Mouse (Mus musculus) large intestine, adult 2 months (tissue): Measurements from ENCODE around the gene A830031A19Rik. TPM values are rescaled to one million over a fixed set of nuclear protein-coding genes. Genes with fewer than 3 reads are reported as not detected.

Experiments used
- DNase-seq: peaks from one replicate; pipeline ENCODE4 v3.0.0-alpha.2; 2012; ENCODE audit warnings: low read depth, low spot score
- WGBS: fragments of 180-500 bp; shearing (Covaris S2); methylation state at CpG from one replicate; pipeline ENCODE4 v1.1.7; 2018; 5-methylcytosine and 5-hydroxymethylcytosine counted together
- polyA plus RNA-seq: library from polyadenylated mRNA; depleted of rRNA; stranded (reverse); fragments of >200 nt; gene quantifications from 2 replicates; pipeline ENCODE4 v1.2.3, GENCODE M21; 2012

A830031A19Rik gene
- polyA plus RNA-seq, 1 experiment, result not detected

DNA sequence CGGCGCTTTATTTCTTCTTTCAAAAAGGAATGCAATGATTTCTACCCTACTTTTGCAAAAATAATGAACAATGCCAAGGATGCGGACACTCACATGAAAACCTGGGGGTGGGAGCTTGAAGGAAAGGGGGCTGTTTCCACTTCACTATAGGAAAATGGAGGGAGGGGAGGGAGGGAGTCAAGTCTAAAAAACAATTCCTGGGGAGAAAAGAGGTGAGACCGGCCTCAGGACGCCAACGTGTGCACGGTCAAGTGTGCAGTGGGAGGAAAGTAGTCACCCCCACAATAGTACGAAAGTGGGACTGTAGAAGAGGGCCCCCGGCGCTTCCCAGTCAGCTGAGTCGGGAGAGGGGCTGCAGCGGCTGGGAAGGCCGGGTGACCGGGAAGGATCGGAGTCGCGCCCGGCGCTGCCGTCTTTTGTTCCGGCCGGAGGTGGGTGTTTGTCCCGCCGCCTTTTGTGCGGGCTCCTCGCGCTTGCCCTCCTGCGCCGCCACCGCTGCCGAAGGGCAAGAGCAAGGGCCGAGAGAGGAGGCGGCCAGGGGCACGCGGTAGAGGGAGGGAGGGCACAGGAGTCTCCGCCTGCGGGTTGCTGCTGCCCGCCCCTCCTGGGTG is 4.0 kb upstream of the A830031A19Rik start:
- WGBS, result under 1% methylated on average over 38 of the region's 38 CpGs

DNA sequence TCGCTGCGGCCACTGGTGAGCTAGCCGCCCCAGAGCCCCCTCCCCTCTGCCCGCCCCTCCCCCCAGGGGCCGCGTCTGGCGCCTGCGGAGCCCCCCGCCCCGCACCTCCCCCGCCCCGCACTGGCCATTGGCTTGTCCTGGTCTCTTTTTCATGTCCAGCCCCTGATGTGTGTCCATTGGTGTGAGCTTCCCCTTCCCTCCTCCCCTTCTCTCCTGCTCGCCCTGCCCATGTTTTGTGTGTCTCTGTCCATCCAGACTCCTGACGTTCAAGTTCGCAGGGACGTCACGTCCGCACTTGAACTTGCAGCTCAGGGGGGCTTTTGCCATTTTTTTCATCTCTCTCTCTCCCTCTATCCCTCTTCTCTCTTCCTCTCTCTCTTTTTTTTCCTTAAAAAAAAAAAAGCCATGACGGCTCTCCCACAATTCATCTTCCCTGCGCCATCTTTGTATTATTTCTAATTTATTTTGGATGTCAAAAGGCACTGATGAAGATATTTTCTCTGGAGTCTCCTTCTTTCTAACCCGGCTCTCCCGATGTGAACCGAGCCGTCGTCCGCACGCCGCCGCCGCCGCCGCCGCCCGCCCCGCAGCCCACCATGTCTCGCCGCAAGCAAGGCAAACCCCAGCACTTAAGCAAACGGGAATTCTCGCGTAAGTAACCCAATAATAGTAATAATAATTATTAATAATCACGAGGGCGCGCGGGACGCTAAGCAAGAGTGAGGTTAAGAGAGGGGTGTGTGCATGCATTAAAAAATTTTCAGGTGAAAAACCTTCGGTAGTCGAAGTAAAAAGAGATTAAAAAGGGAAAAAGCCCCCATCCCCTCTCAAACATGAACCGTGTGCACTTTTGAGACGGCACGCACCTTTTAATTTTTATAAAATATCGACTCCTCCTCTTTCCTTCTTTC is 3.2 kb upstream of the A830031A19Rik start, which contains the start of gene Bcl11a:
Gene Bcl11a, plus strand, starts transcription at position 262 of the 911 bp plus-strand sequence.
- WGBS, result 2% methylated on average over 46 of the region's 51 CpGs
- DNase-seq, result no peak

More for the DNA sequence above, 4.0 kb upstream of the A830031A19Rik start:
- DNase-seq, result no peak

DNA sequence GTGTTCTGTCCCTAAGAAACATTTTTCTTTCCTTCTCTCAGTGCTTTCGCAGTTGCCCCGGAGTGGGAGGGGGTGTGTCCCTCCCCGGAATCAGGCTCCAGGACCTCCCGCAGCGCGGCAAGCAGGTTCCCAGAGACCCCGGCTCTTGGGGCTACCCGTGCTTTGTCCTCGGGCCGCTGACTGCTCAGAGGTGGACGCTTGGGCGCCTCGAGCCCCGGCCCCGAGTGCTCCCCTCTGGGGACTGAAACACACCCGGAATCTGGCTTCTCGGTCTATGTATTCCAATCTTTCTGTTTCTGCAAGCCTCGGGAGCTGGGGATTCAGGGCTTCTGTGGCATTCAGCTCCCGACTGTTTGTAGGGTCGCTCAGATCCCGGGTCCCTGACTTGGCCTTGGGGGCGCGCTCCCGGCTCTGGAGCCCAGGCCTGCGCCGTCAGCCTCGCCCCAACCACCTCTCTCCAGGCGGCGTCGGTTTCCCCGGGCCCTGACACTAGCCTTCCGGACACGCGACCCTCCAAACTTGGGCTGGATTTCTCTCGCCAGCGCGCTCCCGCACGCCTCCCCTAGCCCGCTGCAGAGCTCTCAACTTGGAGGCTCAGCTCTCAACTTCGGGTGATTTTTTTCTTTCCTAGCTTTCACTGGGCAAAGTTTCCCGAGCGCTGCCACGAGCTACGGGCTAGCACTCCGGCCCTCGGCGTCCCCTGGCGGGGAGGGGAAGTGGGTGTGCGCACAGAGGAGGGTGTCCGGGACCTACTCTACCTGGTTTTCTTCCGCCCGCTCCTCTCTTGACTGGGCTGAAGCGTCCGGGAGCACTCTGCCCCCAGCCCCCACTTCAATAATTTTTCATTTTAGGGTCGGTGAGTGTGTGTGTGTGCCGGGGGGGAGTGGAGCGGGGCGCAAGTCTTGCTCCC is 2.2 kb upstream of the A830031A19Rik start:
- WGBS, result under 1% methylated on average over 58 of the region's 59 CpGs
- no peak for DNase-seq

- DNase-seq, result no peak
- WGBS, result under 1% methylated on average over 32 of the region's 32 CpGs
Observed at GRCm38 (mm10) chr11:24076127-24076650, 1.3 kb upstream of the A830031A19Rik start.

- no peak for DNase-seq
- 2% methylated on average over 17 of the region's 17 CpGs for WGBS
Observed at GRCm38 (mm10) chr11:24075486-24076126, 752 bp upstream of the A830031A19Rik start.

GRCm38 (mm10) chr11:24074021-24074591 is 748 bp downstream of the A830031A19Rik start:
- no peak for DNase-seq
- 8% methylated on average over 18 of the region's 18 CpGs for WGBS

DNA sequence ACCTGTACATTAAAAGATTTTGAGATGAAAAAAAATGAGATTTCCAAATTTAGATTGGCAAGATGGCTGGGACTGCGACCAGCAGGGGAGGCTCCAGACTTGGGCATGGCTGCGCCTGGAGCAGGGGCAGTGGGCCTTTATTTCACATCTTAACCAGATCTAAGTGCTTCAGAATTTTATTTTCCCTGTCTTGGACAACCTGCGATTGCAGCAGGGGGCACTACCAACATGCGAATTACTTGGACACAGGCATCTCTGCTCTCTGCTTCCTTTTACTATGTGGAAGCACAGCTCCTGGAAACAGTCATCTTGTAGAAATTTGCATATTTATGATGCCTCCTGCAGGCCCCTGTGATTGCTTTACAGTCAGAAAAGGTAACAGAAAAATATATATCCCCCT is 9.5 kb downstream of the A830031A19Rik start:
- no peak for DNase-seq
- WGBS, result 48% methylated on average over 4 of the region's 4 CpGs

DNA sequence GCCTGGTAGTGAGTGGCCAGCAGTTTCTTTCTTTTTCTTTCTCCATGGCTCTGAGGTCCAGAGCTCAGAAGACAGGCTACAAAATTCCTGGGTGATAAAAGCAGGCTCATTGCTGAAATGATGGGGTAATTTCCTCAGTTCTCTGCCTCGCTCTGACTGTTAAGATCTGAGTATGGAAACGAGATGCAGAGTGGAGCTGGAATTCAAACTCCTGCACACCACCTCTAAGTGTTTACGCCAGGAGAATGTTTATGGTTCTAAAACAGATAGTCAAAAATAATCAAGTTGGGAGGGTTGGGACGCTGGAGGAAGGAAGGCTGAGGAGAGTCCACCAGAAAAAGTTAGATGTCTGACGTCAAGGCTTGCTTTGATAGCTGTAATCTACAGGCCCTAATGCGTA is 10.6 kb downstream of the A830031A19Rik start:
- whole genome bisulfite sequencing, result 68% methylated on average over 6 of the region's 6 CpGs
- no peak for DNase-seq

GRCm38 (mm10) chr11:24062495-24063096 is 12.3 kb downstream of the A830031A19Rik start:
- no peak for DNase-seq

GRCm38 (mm10) chr11:24061819-24062218 is 13.0 kb downstream of the A830031A19Rik start:
- no peak for DNase-seq
- 8% methylated on average over 14 of the region's 14 CpGs for WGBS

More at GRCm38 (mm10) chr11:24062495-24063096, 12.3 kb downstream of the A830031A19Rik start:
- 40% methylated on average over 9 of the region's 9 CpGs for WGBS

GRCm38 (mm10) chr11:24060428-24060827 is 14.4 kb downstream of the A830031A19Rik start:
- no peak for DNase-seq
- 30% methylated on average over 5 of the region's 5 CpGs for WGBS

GRCm38 (mm10) chr11:24059137-24059536 is 15.7 kb downstream of the A830031A19Rik start:
- DNase-seq, result no peak
- 36% methylated on average over 1 of the region's 1 CpGs for WGBS

DNA sequence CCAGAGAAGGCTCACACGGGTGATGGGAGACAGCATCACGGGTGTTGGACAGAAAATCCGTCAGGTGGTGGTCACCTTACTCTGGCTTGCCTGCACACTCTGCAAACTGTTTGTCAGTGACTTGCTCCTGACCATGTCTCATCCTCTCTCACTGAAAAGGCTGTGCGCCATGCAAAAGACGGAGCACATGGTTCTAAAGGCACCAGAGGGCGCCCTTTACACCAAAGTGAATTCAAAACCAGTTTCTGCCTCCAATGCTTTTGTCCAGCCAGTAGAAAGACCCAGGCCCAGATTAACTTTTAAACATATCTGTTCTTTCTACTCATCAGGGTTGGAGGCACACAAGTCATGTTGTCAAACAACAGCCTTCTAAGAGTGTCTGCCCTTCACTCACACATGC is 22.0 kb downstream of the A830031A19Rik start:
- no peak for DNase-seq
- 86% methylated on average over 6 of the region's 6 CpGs for WGBS

DNA sequence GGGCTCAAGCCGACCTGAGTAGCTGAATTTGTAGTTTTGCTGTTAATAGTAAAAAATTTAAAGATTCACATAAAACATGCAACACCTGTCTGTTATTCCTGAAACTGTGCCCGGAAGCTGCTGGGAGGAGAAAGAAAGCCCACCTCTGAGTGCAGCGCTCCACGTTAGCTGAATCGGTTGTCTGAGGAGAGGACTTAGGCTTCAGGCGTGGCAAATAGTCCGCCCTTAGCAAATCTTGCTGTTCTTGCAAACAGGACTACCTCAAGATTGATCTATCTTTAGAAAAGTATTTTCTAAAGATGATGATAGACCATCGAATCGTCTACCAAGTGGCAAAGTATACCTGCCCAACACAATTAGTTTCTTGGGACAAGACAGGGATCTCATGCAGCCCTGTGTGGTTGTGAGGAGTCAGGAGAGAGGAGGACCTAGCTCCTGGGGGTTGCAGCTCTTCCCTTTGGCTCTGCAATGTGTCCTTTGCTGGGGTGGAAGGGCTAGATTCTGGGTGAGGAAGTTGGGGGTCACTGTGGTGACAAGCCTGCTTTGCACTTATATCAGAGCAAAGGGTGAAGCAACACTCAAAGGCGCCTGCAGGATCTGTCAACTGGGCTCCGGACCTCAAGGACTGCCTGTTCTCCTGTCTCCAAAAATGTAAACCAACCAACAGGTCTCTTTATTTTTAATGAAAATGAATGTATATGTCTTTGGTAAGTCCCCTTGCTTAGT is 24.7 kb downstream of the A830031A19Rik start:
- WGBS, result 65% methylated on average over 11 of the region's 11 CpGs
- no peak for DNase-seq

DNA sequence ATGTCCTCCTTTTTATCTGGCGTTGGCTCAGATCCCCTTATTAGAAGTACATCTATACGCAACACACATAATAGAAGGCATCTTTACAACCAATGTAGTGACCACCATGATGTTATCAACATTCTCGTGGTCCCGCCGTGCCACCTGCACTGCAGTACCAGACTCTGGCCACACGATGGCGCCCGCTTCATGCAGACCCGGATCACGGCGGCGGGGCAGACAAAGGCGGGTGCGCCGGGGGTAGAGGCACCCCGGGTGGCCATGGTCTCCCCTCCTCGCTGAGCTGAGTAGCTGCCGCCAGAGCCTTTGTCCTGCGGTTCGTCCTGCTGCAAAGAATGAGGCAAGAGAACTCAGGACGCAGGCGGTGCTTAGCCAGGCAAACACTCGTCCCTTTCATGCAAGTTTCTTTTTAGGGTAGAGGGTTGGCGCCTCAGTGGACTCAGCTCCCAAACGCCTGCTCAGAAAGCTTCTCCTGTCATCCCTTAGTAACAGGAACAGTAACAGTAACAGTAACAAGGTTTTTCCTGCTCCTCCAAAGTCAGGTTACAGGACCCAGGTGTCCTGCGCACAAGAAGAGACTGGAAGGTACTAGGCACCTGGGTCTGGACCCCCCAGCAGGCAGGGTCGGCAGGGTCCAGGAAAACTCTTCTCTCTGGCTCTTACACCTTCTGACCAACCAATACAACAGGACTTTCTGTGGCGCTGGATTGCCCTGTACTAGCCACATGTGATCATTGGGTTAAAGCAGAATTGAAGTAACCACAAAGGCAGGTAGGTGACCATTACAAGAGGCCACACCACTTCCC is 25.4 kb downstream of the A830031A19Rik start:
- DNase-seq, result peak; percentile 11
- WGBS, result 5% methylated on average over 28 of the region's 28 CpGs

GRCm38 (mm10) chr11:24044025-24044424 is 30.8 kb downstream of the A830031A19Rik start:
- 59% methylated on average over 6 of the region's 6 CpGs for WGBS

DNA sequence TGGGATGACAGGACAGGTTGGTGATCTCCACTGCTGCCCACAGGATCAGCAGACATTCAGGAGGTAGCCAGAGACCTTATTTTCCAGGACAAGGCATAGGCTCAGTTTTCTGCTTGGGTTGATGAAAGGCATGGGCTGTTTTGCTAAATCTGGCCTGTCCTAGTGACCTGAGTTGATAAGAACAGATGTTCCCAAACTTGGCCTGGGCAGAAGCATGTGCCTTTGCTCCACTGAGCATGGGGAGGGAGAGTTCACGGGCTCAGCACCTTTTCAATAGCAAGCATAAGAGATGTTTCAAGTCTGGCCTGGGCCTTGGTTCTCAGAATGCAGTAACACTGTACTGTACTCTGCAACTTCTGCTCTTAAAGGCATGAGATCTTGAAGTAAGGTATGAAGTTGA is 54.1 kb downstream of the A830031A19Rik start:
- no peak for DNase-seq
- 83% methylated on average over 1 of the region's 1 CpGs for WGBS

More at GRCm38 (mm10) chr11:24044025-24044424, 30.8 kb downstream of the A830031A19Rik start:
- DNase-seq, result no peak
